In the genomic region with DNA sequence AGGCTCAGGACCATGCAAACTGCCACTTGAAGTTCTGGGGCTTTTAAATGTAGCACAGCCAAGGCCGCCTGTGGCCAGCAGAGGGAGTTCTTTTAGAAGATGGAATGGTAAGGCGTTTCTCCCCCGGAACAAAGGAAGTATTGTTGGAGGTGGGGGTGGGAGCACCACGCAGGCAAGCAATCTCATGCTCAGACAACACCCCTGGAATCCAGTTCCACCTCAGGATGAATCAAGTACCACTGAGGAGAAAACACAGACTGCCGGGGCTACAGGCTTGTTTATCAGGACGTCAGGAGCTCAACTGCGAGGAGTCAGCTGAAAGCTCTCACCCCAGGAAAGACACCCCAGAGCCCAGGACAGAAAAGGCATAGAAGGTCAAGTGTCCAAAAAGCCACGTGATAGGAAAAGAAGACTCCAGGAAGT, we compare ENCODE assay signal across 8 mouse cellular contexts. TPM values are rescaled to one million over a fixed set of nuclear protein-coding genes. Genes with fewer than 3 reads are reported as not detected.
A peak's percentile ranks its signal among the peaks of the same experiment; 100 is the strongest.
DNase-seq lines count a peak whose midpoint lies in the region; ATAC-seq and TF ChIP-seq lines count a peak whose summit lies in the region.

No protein-coding gene starts in this region.

- no peaks in the 10 kb centered on the region for H3K27me3 ChIP-seq in hindbrain, embryonic 16.5 days (replicated peaks; ENCODE audit: control insufficient read depth, insufficient read depth, low read length)

- peak; percentile 70 for TF ChIP-seq CTCF in gastrocnemius, adult 2 months (IDR thresholded peaks at IDR 0.05)

- H3K4me2 ChIP-seq in hindbrain, embryonic 16.5 days (ENCODE audit: low read length), result no peak overlapping the region

- peak overlapping the region; percentile 91 for H3K27ac ChIP-seq in gastrocnemius, adult 2 months
- peak overlapping the region; percentile 52; the same call in 1 of the 2 replicates for H3K27ac ChIP-seq in hindbrain, embryonic 16.5 days (ENCODE audit: low read depth, low read length)

- 21% methylated on average over 8 of the region's 8 CpGs for WGBS in hindbrain, embryonic 16.5 days

- no peaks in the 10 kb centered on the region for H3K36me3 ChIP-seq in hindbrain, embryonic 16.5 days (ENCODE audit: control insufficient read depth, insufficient read depth, low read length)

- peaks cover 14% of the 10 kb centered on the region for H3K4me1 ChIP-seq in hindbrain, embryonic 16.5 days (ENCODE audit: control insufficient read depth, insufficient read depth, low read depth, low read length)

- peak; percentile 56 for DNase-seq in cerebellum, adult 11 months
- DNase-seq in gastrocnemius, adult 2 months, result peak; percentile 74
- DNase-seq in left cerebral cortex, postnatal 25 days (ENCODE audit: low spot score in 2 of 2), result peak; percentile 71 to 74
- peak; percentile 66 to 81 for DNase-seq in spleen, postnatal 10 days (ENCODE audit: low spot score in 2 of 2)

- no peak for ATAC-seq in cerebellum, adult (ENCODE audit: insufficient number of reproducible peaks, low FRiP score, low TSS enrichment)
- ATAC-seq in common myeloid progenitor, adult 5-6 weeks (replicated peaks; ENCODE audit: low read depth, poor library complexity, severe bottlenecking), result peak; percentile 9; the same call in 1 of the 2 replicates
- no peak for ATAC-seq in hindbrain, embryonic 16.5 days
- ATAC-seq in megakaryocyte-erythroid progenitor cell, adult 5-6 weeks (replicated peaks; ENCODE audit: low FRiP score, low TSS enrichment, poor library complexity, severe bottlenecking), result peak; percentile 28; the same call in 1 of the 2 replicates

- H3K9me3 ChIP-seq in hindbrain, embryonic 16.5 days (ENCODE audit: control insufficient read depth, low read length), result no peaks in the 10 kb centered on the region

- intact Hi-C loops in gastrocnemius, adult 2 months (cut with DNase I), result loop anchor here (1.0 to 2.0 kb wide), 2 partner anchors 43 to 53 kb away; no protein-coding TSS in a partner anchor
- intact Hi-C loops in left cerebral cortex, postnatal 25 days (cut with DNase I), result loop anchor here (1.0 to 5.0 kb wide), 2 partner anchors 66 to 89 kb away; no protein-coding TSS in a partner anchor

- H3K9ac ChIP-seq in hindbrain, embryonic 16.5 days (ENCODE audit: low read depth, low read length), result no peak overlapping the region

- H3K4me3 ChIP-seq in gastrocnemius, adult 2 months, result peak overlapping the region; percentile 55
- H3K4me3 ChIP-seq in hindbrain, embryonic 16.5 days (ENCODE audit: low read length), result no peak overlapping the region

RNA-seq across cellular contexts. Expression of a gene that starts 40.0 kb away (rescaled TPM):
- 72.9 and 86.2 TPM in 2 replicates for total RNA-seq in common myeloid progenitor, adult 5-6 weeks (2017)
- 10 to 100 TPM; 43.4 to 46.9 TPM for total RNA-seq in gastrocnemius, adult 2 months (2021)
- 30.4 and 33.9 TPM in 2 replicates for polyA plus RNA-seq in hindbrain, embryonic 16.5 days (2015; fragmentation: Nextera tagmentation; extraction: Ambion mirVana)
- total RNA-seq in left cerebral cortex, postnatal 25 days (2021), result 100 to 1,000 TPM; 108 to 125 TPM
- 121 and 135 TPM in 2 replicates for total RNA-seq in megakaryocyte-erythroid progenitor cell, adult 5-6 weeks (2014; fragmentation: Nextera tagmentation)
- total RNA-seq in megakaryocyte-erythroid progenitor cell, adult 5-6 weeks (2017), result 50.3 and 61.7 TPM in 2 replicates

RNA-seq across cellular contexts. Expression of a gene that starts 50.6 kb away (rescaled TPM):
- not detected in 2 replicates for total RNA-seq in common myeloid progenitor, adult 5-6 weeks (2017)
- not detected for total RNA-seq in gastrocnemius, adult 2 months (2021)
- polyA plus RNA-seq in hindbrain, embryonic 16.5 days (2015; fragmentation: Nextera tagmentation; extraction: Ambion mirVana), result not detected in 2 replicates
- not detected for total RNA-seq in left cerebral cortex, postnatal 25 days (2021)
- not detected in 2 replicates for total RNA-seq in megakaryocyte-erythroid progenitor cell, adult 5-6 weeks (2014; fragmentation: Nextera tagmentation)
- not detected in 2 replicates for total RNA-seq in megakaryocyte-erythroid progenitor cell, adult 5-6 weeks (2017)

Comparison
In these comparisons a context has a peak if more than half of its experiments do, and no peak if none do; other contexts are left out.
1. ATAC-seq: peak in common myeloid progenitor, adult 5-6 weeks (single experiment) and megakaryocyte-erythroid progenitor cell, adult 5-6 weeks (single experiment); none in cerebellum, adult (single experiment) and hindbrain, embryonic 16.5 days (single experiment).
2. Peak in every context shown above with its lines, with median percentiles within 50 percentile points of each other: DNase-seq.